Mouse (Mus musculus) stomach, postnatal 0 days (tissue): ENCODE measurements around the gene H2afv. TPM values are rescaled to one million over a fixed set of nuclear protein-coding genes. Genes with fewer than 3 reads are reported as not detected.
"Not testable (repeated sequence)": the region's sequence is repeated elsewhere in the genome, so short reads cannot be mapped to it uniquely, and the experiment has no call there.

Experiments used
- ATAC-seq: fragments of 200-750 bp; cut with Nextera tagmentation; 2 replicates; pipeline ENCODE4 v1.8.0; 2017; ENCODE audit not compliant: low FRiP score, low TSS enrichment
- DNase-seq: peaks from one replicate; pipeline ENCODE4 v3.0.0-alpha.2; 2016; ENCODE audit warnings: low spot score
- H3K27ac ChIP-seq: fragments of 300-500 bp; sonication (generic); replicated peaks from 2 replicates; pipeline ENCODE4 v1.5.1; 2014; ENCODE audit warnings: mild to moderate bottlenecking, control low read depth
- H3K27me3 ChIP-seq: fragments of 300-500 bp; sonication (generic); 2 replicates; pipeline ENCODE4 v1.6.1; 2014; ENCODE audit warnings: low read length; ENCODE audit not compliant: control insufficient read depth, insufficient read depth
- H3K36me3 ChIP-seq: fragments of 300-500 bp; sonication (generic); 2 replicates; pipeline ENCODE4 v1.6.1; 2014; ENCODE audit warnings: low read length, mixed read lengths; ENCODE audit not compliant: control insufficient read depth, insufficient read depth
- H3K4me1 ChIP-seq: fragments of 300-500 bp; sonication (generic); replicated peaks from 2 replicates; pipeline ENCODE4 v1.6.1; 2014; ENCODE audit warnings: antibody characterized with exemption; ENCODE audit not compliant: control insufficient read depth, insufficient read depth
- H3K4me2 ChIP-seq: fragments of 300-500 bp; sonication (generic); replicated peaks from 2 replicates; pipeline ENCODE4 v1.6.1; 2014; ENCODE audit warnings: low read depth, mild to moderate bottlenecking, control low read depth, moderate library complexity
- H3K4me3 ChIP-seq: fragments of 300-500 bp; sonication (generic); 2 replicates; pipeline ENCODE4 v1.5.1; 2014; ENCODE audit warnings: low read depth, low read length, control low read depth
- H3K9ac ChIP-seq: fragments of 300-500 bp; sonication (generic); 2 replicates; pipeline ENCODE4 v1.6.1; 2014; ENCODE audit warnings: mild to moderate bottlenecking, low read length, control low read depth, mixed read lengths
- H3K9me3 ChIP-seq: fragments of 300-500 bp; sonication (generic); 2 replicates; pipeline ENCODE4 v1.6.1; 2016; ENCODE audit warnings: low read length; ENCODE audit not compliant: control insufficient read depth
- CTCF ChIP-seq: IDR thresholded peaks from 2 replicates; pipeline ENCODE4 v1.5.1; 2016; ENCODE audit warnings: antibody characterized with exemption, low read depth, mild to moderate bottlenecking, moderate library complexity
- EP300 ChIP-seq: optimal IDR thresholded peaks from 2 replicates; pipeline ENCODE3; 2016; ENCODE audit warnings: antibody characterized with exemption
- WGBS: fragments of 180-500 bp; shearing (Covaris S2); extraction: QIAGEN DNeasy Blood & Tissue Kit; methylation state at CpG from one replicate; pipeline ENCODE4 v1.1.7; 2014; 5-methylcytosine and 5-hydroxymethylcytosine counted together
- polyA plus RNA-seq: library from polyadenylated mRNA; unstranded; fragments of >200 nt; fragmentation: Nextera tagmentation; extraction: Ambion mirVana; gene quantifications from 2 replicates; pipeline ENCODE4 v1.2.1, GENCODE M21; 2015

Gene H2afv
- polyA plus RNA-seq, 1 experiment from 2014 or later = 198 TPM

DNA sequence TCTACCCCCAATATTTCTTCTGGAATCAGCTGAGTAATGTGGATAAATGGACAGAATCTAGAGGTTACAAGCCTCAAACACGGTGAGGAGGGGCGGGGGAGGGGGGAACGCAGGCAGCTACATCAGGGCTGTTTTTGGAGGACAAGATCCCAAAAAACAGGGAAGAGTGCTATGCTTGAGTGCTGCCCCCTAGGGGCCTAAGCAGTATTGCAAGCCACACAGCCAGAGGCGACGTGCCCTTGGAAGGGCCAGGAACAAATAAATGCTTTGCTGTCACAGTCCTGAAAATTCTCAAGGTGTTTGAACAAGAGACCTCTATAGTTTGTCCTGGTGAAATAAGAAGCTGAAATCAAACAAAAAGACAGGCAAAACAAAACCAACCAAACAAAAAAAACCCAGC is 32.6 kb downstream of the H2afv start:
- Histone ChIP-seq H3K4me2 (no peak overlapping the region), H3K27me3 (no peaks in the 10 kb centered on the region), H3K27ac (no peak overlapping the region), H3K36me3 (no peaks in the 10 kb centered on the region), H3K4me1 (peaks cover 5% of the 10 kb centered on the region), H3K9me3 (no peaks in the 10 kb centered on the region), H3K4me3 (no peak overlapping the region), H3K9ac (no peak overlapping the region)
- DNase-seq = peak; percentile 80
- ATAC-seq = no peak
- peak; percentile 89 for TF ChIP-seq CTCF
- no peak for TF ChIP-seq EP300
- WGBS = 4% methylated on average over 5 of the region's 5 CpGs

DNA sequence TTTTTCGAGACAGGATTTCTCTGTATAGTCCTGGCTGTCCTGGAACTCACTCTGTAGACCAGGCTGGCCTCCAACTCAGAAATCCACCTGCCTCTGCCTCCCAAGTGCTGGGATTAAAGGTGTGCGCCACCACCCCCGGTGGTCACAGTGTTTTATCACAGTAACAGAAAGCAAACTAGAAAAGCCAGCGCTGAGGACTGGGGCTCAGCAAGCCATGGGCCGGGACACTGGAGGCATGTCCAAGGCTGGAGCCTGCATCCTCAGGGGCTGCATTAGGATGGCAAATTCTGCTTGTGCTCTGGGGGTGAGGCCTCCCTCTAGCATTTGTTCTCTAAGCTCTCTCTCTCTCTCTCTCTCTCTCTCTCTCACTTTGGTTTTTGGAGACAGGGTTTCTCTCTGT is 33.5 kb downstream of the H2afv start:
- WGBS = 84% methylated on average over 5 of the region's 5 CpGs

GRCm38 (mm10) chr11:6410050-6410602 is 34.1 kb downstream of the H2afv start:
- no peak overlapping the region for H3K27ac ChIP-seq
- H3K36me3 ChIP-seq = peaks cover 2% of the 10 kb centered on the region; the same call in 1 of the 2 replicates
- peaks cover 14% of the 10 kb centered on the region for H3K4me1 ChIP-seq
- H3K4me3 ChIP-seq = no peak overlapping the region
- H3K4me2 ChIP-seq = no peak overlapping the region
- no peaks in the 10 kb centered on the region for H3K9me3 ChIP-seq
- ATAC-seq (no peak), DNase-seq (no peak)
- no peaks in the 10 kb centered on the region for H3K27me3 ChIP-seq
- 56% methylated on average over 5 of the region's 5 CpGs for WGBS
- TF ChIP-seq CTCF (no peak), EP300 (no peak)
- H3K9ac ChIP-seq = no peak overlapping the region

More for the DNA sequence above, 33.5 kb downstream of the H2afv start:
- DNase-seq, H3K9ac ChIP-seq, H3K4me2 ChIP-seq, ATAC-seq, H3K4me1 ChIP-seq, H3K36me3 ChIP-seq, H3K27me3 ChIP-seq, H3K9me3 ChIP-seq, H3K4me3 ChIP-seq, H3K27ac ChIP-seq: not testable (repeated sequence)

DNA sequence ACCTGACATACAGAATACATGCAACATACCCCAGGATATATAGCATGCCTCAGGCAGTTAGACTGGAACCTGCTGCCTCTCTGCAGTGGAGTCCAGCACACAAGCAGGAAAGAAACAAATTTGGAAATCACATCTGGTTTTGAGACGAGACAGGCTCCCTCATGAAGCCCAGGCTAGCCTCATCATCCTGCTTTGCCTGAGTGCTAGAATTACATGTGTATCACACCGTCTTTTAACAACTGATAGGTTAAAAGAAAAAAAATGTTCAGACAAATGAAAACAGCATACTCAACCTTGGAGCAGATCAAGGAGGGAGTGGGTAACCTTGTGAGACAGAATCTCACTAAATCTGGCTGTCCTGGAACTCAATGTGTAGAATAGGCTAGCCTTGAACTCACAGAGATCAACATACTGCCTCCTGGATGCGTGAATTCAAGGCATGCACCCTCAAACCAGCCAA is 37.1 kb downstream of the H2afv start:
- 82% methylated on average over 3 of the region's 3 CpGs for WGBS
- peak overlapping the region; percentile 91; the same call in 1 of the 2 replicates for H3K27ac ChIP-seq
- DNase-seq = no peak

GRCm38 (mm10) chr11:6406251-6407161 is 37.7 kb downstream of the H2afv start:
- TF ChIP-seq EP300 = peak; percentile 89
- 0 out of 2 replicates have a peak, but pooled peaks have one; percentile 1 for TF ChIP-seq CTCF
- ATAC-seq (peak; percentile 88), DNase-seq (peak; percentile 88)
- Histone ChIP-seq H3K4me1 (peaks cover 19% of the 10 kb centered on the region), H3K9me3 (no peaks in the 10 kb centered on the region), H3K27me3 (no peaks in the 10 kb centered on the region), H3K9ac (0 out of 2 replicates have a peak overlapping the region, but pooled peaks have one; percentile 47), H3K4me3 (no peak overlapping the region), H3K36me3 (peaks cover 24% of the 10 kb centered on the region), H3K27ac (peak overlapping the region; percentile 91), H3K4me2 (peak overlapping the region; percentile 36)
- 25% methylated on average over 14 of the region's 14 CpGs for WGBS

More for the DNA sequence above, 37.1 kb downstream of the H2afv start:
- Histone ChIP-seq H3K4me2 (no peak overlapping the region), H3K36me3 (peaks cover 24% of the 10 kb centered on the region), H3K9ac (no peak overlapping the region), H3K4me3 (no peak overlapping the region), H3K4me1 (peaks cover 19% of the 10 kb centered on the region), H3K9me3 (no peaks in the 10 kb centered on the region), H3K27me3 (no peaks in the 10 kb centered on the region)
- no peak for ATAC-seq
- TF ChIP-seq EP300 (no peak), CTCF (no peak)

DNA sequence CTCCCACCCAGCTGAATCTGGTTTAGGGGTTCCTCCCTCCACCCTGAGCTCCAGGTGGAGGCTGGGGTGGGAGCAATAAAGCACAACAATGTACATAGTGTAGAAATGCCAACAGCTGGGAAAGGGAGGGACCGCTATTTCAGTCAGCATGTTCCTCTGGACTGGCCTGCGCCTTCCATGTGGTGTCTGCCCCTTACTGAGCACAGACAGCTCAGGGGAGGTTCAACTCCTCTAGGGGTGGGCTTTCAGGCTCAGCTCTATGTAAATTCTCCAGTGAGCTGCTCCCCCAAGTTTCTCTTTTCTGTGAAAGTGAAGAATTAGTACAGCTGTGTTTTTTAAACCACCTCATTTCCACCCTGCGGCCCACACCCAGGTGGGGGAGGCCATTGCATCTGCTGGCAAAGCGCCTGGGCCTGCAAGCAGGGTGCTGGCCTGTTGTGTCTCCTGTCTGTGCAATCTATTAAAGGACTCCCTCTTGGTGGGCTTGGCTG is 38.6 kb downstream of the H2afv start:
- Histone ChIP-seq H3K4me2 (0 out of 2 replicates have a peak overlapping the region, but pooled peaks have one; percentile 3), H3K9ac (no peak overlapping the region), H3K27ac (peak overlapping the region; percentile 91), H3K4me1 (peaks cover 19% of the 10 kb centered on the region), H3K36me3 (peaks cover 33% of the 10 kb centered on the region), H3K27me3 (no peaks in the 10 kb centered on the region), H3K4me3 (no peak overlapping the region), H3K9me3 (no peaks in the 10 kb centered on the region)
- 37% methylated on average over 4 of the region's 4 CpGs for WGBS
- no peak for TF ChIP-seq EP300
- TF ChIP-seq CTCF = no peak
- DNase-seq = peak; percentile 47
- ATAC-seq = peak; percentile 16
